Comparison of ENCODE assay signal across 11 mouse cellular contexts in the genomic region with DNA sequence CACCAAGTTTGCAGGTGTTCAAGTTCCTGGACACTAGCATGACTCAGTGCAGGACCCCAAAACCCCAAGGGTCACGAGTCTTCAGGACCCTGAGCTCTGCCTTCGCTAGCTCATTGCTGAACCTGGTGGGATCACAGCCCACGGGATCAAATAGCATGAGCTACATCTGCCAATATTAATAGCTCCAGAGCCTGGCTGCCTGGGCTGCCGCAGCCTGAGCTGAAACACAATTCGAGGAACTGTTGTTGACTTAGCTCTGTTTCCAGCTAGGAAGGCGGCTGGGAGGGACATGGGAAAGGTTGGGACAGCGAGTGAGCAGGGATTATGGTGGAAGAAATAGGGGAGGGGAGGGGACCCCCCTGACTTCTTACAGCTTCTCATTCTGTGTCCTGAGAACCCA. TPM values are rescaled to one million over a fixed set of nuclear protein-coding genes. Genes with fewer than 3 reads are reported as not detected.
A peak's percentile ranks its signal among the peaks of the same experiment; 100 is the strongest.
DNase-seq lines count a peak whose midpoint lies in the region; ATAC-seq and TF ChIP-seq lines count a peak whose summit lies in the region.
"Had no signal": no experiment of that assay in that cellular context is flagged by ENCODE, and none has a peak within 500 bp of the region (broad histone marks: within the 10 kb centered on the region; RNA-seq: fewer than 3 reads in every experiment).

No protein-coding gene starts in this region.

- ATAC-seq in heart, embryonic 15.5 days (replicated peaks; ENCODE audit: insufficient number of reproducible peaks, insufficient read depth, low FRiP score, low read depth) = no peak
- no peak for ATAC-seq in embryonic facial prominence, embryonic 12.5 days (ENCODE audit: insufficient number of reproducible peaks, insufficient read depth, low FRiP score, low TSS enrichment)
- ATAC-seq in limb, embryonic 14.5 days (ENCODE audit: low FRiP score, low read depth) = no peak

- H3K9ac ChIP-seq in heart, embryonic 15.5 days = no peak overlapping the region
- no peak overlapping the region for H3K9ac ChIP-seq in embryonic facial prominence, embryonic 12.5 days
- H3K9ac ChIP-seq in limb, embryonic 14.5 days (ENCODE audit: low read depth, low read length, severe bottlenecking) = no peak overlapping the region

- TF ChIP-seq CTCF in E14TG2a.4 (conservative IDR thresholded peaks at IDR 0.05; ENCODE audit: low read length) = no peak

- intact Hi-C loops in heart, postnatal 36 days (cut with DNase I) = no loop called here

- no peak for DNase-seq in heart, postnatal 36 days
- DNase-seq in limb, embryonic 14.5 days (ENCODE audit: low spot score) = no peak
- DNase-seq in right cerebral cortex, postnatal 10 days (ENCODE audit: low spot score in 2 of 2) = no peak
- no peak for DNase-seq in urinary bladder, postnatal 36 days (ENCODE audit: low spot score in 2 of 2)
- DNase-seq: cerebellum, adult 9-10 months; kidney, adult 8-10 months; right cerebral cortex, adult 18-20 months; thymus, adult 2 months had no signal

- no peak overlapping the region for H3K4me3 ChIP-seq in heart, embryonic 15.5 days
- 0 out of 2 replicates have a peak overlapping the region, but pooled peaks have one; percentile 43 for H3K4me3 ChIP-seq in E14TG2a.4 (replicated peaks; ENCODE audit: low read length)
- no peak overlapping the region for H3K4me3 ChIP-seq in embryonic facial prominence, embryonic 12.5 days
- H3K4me3 ChIP-seq in limb, embryonic 14.5 days (replicated peaks; ENCODE audit: low read length) = no peak overlapping the region

- H3K4me2 ChIP-seq in heart, embryonic 15.5 days = no peak overlapping the region
- H3K4me2 ChIP-seq in embryonic facial prominence, embryonic 12.5 days (replicated peaks) = no peak overlapping the region
- H3K4me2 ChIP-seq in limb, embryonic 14.5 days (replicated peaks; ENCODE audit: low read depth, low read length, severe bottlenecking) = no peak overlapping the region

- 44% methylated on average over 7 of the region's 7 CpGs for WGBS in heart, embryonic 15.5 days
- 33% methylated on average over 7 of the region's 7 CpGs for WGBS in embryonic facial prominence, embryonic 12.5 days
- 27% methylated on average over 7 of the region's 7 CpGs for WGBS in limb, embryonic 14.5 days

- H3K4me1 ChIP-seq in heart, embryonic 15.5 days (replicated peaks) = peaks cover 68% of the 10 kb centered on the region
- H3K4me1 ChIP-seq in E14TG2a.4 (replicated peaks; ENCODE audit: low read depth, low read length) = peaks cover 80% of the 10 kb centered on the region
- H3K4me1 ChIP-seq in embryonic facial prominence, embryonic 12.5 days = peaks cover 54% of the 10 kb centered on the region
- H3K4me1 ChIP-seq in limb, embryonic 14.5 days (ENCODE audit: control insufficient read depth, insufficient read depth, low read length) = peaks cover 57% of the 10 kb centered on the region

- no peaks in the 10 kb centered on the region for H3K27me3 ChIP-seq in heart, embryonic 15.5 days
- peaks cover 5% of the 10 kb centered on the region; the same call in 1 of the 2 replicates for H3K27me3 ChIP-seq in E14TG2a.4 (ENCODE audit: insufficient read depth, low read length)
- no peaks in the 10 kb centered on the region for H3K27me3 ChIP-seq in embryonic facial prominence, embryonic 12.5 days
- no peaks in the 10 kb centered on the region for H3K27me3 ChIP-seq in limb, embryonic 14.5 days (ENCODE audit: control insufficient read depth, insufficient read depth, low read length)

- H3K27ac ChIP-seq in heart, embryonic 15.5 days = peak overlapping the region; percentile 24; the same call in 1 of the 2 replicates
- peak overlapping the region; percentile 61 for H3K27ac ChIP-seq in embryonic facial prominence, embryonic 12.5 days
- H3K27ac ChIP-seq in limb, embryonic 14.5 days (replicated peaks; ENCODE audit: low read depth, low read length) = peak overlapping the region; percentile 1; the same call in 1 of the 2 replicates

- H3K36me3 ChIP-seq in heart, embryonic 15.5 days = no peaks in the 10 kb centered on the region
- peaks cover 4% of the 10 kb centered on the region for H3K36me3 ChIP-seq in E14TG2a.4 (ENCODE audit: insufficient read depth, low read length)
- H3K36me3 ChIP-seq in embryonic facial prominence, embryonic 12.5 days = peaks cover 2% of the 10 kb centered on the region; the same call in 1 of the 2 replicates
- H3K36me3 ChIP-seq in limb, embryonic 14.5 days (ENCODE audit: control insufficient read depth, insufficient read depth, low read length) = peaks cover 4% of the 10 kb centered on the region; the same call in 1 of the 2 replicates

- no peak for TF ChIP-seq POLR2A in limb, embryonic 14.5 days (IDR thresholded peaks at IDR 0.05; ENCODE audit: borderline replicate concordance, extremely low read depth, insufficient read depth, insufficient read length)

- no peaks in the 10 kb centered on the region for H3K9me3 ChIP-seq in heart, embryonic 15.5 days (replicated peaks)
- no peaks in the 10 kb centered on the region for H3K9me3 ChIP-seq in E14TG2a.4 (ENCODE audit: low read length)
- no peaks in the 10 kb centered on the region for H3K9me3 ChIP-seq in embryonic facial prominence, embryonic 12.5 days
- no peaks in the 10 kb centered on the region for H3K9me3 ChIP-seq in limb, embryonic 14.5 days (ENCODE audit: control insufficient read depth, low read length)

RNA-seq across cellular contexts. Expression of gene Dnajb12, which starts 23.8 kb away (rescaled TPM):
- polyA plus RNA-seq in heart, embryonic 15.5 days (2015; fragmentation: Nextera tagmentation; extraction: Ambion mirVana) = 17.8 and 23.3 TPM in 2 replicates
- total RNA-seq in heart, postnatal 36 days (2021) = 10 to 100 TPM; 39.8 to 43.5 TPM
- polyA plus RNA-seq in embryonic facial prominence, embryonic 12.5 days (2016; fragmentation: Nextera tagmentation; extraction: Ambion mirVana) = 18.9 and 19.9 TPM in 2 replicates
- 34.1 and 37.1 TPM in 2 replicates for polyA plus RNA-seq in limb, embryonic 14.5 days (2012; rRNA removed)
- polyA plus RNA-seq in limb, embryonic 14.5 days (2014; fragmentation: Nextera tagmentation; extraction: Ambion mirVana) = 26.0 and 26.3 TPM in 2 replicates

RNA-seq across cellular contexts. Expression of gene Ddit4, which starts 48.5 kb away (rescaled TPM):
- 22.7 and 33.4 TPM in 2 replicates for polyA plus RNA-seq in heart, embryonic 15.5 days (2015; fragmentation: Nextera tagmentation; extraction: Ambion mirVana)
- 10 to 100 TPM; 37.1 to 64.2 TPM for total RNA-seq in heart, postnatal 36 days (2021)
- polyA plus RNA-seq in embryonic facial prominence, embryonic 12.5 days (2016; fragmentation: Nextera tagmentation; extraction: Ambion mirVana) = 81.2 and 92.3 TPM in 2 replicates
- polyA plus RNA-seq in limb, embryonic 14.5 days (2012; rRNA removed) = 117 and 138 TPM in 2 replicates
- 8.5 and 8.6 TPM in 2 replicates for polyA plus RNA-seq in limb, embryonic 14.5 days (2014; fragmentation: Nextera tagmentation; extraction: Ambion mirVana)

Comparison
In these comparisons a context has a peak if more than half of its experiments do, and no peak if none do; other contexts are left out.
1. H3K27ac ChIP-seq: peak in every context shown above with its lines; median percentile 61 in embryonic facial prominence, embryonic 12.5 days; 24 in heart, embryonic 15.5 days; 1 in limb, embryonic 14.5 days.